Mouse (Mus musculus) stomach, postnatal 0 days (tissue): ENCODE results near the gene Camkmt.

Source experiments
- CTCF ChIP-seq: IDR thresholded peaks from 2 replicates; pipeline ENCODE4 v1.5.1; 2016; ENCODE audit warnings: antibody characterized with exemption, low read depth, mild to moderate bottlenecking, moderate library complexity
- EP300 ChIP-seq: optimal IDR thresholded peaks from 2 replicates; pipeline ENCODE3; 2016; ENCODE audit warnings: antibody characterized with exemption

DNA sequence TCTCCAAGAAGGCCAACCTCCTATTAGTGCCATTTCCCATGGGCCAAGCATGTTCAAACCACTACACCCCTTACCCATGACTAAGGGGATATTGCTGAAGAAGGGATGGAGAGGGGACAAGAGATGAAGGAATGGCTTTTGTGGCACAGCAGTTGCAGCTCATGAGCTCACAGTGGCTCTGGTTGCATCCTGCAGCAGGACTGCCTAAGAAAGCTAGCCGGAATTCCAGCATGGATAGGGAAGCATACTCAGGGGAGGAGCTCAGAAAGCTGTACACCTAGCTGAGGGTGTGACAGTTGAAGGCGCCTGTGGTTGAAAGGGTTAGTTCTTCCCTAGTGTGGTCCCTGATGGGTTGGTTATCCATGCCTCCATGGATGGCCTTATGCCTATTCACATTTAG lies 78.4 kb downstream of the Camkmt start:
- TF ChIP-seq EP300: no peak
- TF ChIP-seq CTCF: no peak
